Mouse (Mus musculus) testis, adult 2 months (tissue): Measurements from ENCODE around the gene Clspn.

Experiments used
- CTCF ChIP-seq: fragments of 200-500 bp; IDR thresholded peaks from 2 replicates; pipeline ENCODE4 v1.5.1; 2012; ENCODE audit warnings: low read depth, mild to moderate bottlenecking, inconsistent platforms, low read length, moderate library complexity; ENCODE audit not compliant: control insufficient read depth, insufficient read depth, insufficient replicate concordance
- POLR2A ChIP-seq: fragments of 200-500 bp; IDR thresholded peaks from 2 replicates; pipeline ENCODE4 v1.6.1; 2012; ENCODE audit warnings: low read depth, mild to moderate bottlenecking, inconsistent platforms, low read length, moderate library complexity; ENCODE audit not compliant: control insufficient read depth

DNA sequence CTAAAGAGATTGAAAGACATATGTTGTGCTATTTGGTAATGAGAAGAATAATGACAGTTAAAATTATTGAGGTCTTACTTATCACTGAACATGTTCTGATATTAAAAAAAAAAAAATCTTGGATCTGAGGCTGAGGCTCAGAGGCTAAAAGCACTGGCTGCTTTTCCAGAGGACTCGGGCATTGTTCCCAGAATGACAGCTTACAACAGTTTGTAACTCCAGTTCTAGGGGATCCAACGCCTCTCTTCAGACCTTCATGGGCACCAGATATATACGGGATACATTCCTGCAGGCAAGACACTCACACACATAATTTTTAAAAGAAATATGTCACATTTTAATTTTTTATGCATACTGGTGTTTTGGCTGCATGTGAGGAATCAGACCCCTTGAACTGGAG, 30.6 kb upstream of the Clspn start:
- TF ChIP-seq CTCF = no peak
- TF ChIP-seq POLR2A = no peak
